Mouse (Mus musculus) bone marrow, adult 2 months (tissue): ENCODE measurements around the gene Olfr173.

ENCODE experiments used
- CTCF ChIP-seq: fragments of 200-500 bp; IDR thresholded peaks from 2 replicates; pipeline ENCODE4 v1.5.1; 2011; ENCODE audit warnings: low read length, control low read depth; ENCODE audit not compliant: control insufficient read depth, insufficient read depth
- POLR2A ChIP-seq: fragments of 200-500 bp; IDR thresholded peaks from 2 replicates; pipeline ENCODE4 v1.6.1; 2011; ENCODE audit warnings: low read depth, mild to moderate bottlenecking, control low read depth, low read length, borderline replicate concordance; ENCODE audit not compliant: control insufficient read depth

DNA sequence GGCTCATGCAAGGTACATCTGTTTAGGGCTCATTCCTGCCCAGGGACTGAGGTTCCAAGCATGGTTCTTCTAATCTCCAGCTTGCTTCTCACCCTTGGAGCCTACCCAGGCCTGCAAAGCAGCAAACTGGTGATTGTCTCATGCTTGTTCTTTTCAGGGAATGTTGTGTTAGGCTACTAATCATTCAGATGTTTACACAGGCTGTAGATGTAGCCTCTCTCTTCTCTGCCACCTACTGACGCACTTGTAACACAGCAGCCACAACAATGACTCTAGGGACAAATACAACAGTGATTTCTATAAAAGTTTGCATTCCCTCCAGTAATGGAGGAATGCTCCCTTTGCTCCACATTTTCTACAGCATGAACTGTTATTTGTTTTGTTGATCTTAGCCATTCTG is 48.8 kb downstream of the Olfr173 start:
- TF ChIP-seq CTCF (no peak), POLR2A (no peak)
